Mouse (Mus musculus): ENCODE data around the gene Tspan17. TPM values are rescaled to one million over a fixed set of nuclear protein-coding genes. Genes with fewer than 3 reads are reported as not detected.

Tspan17 gene
- polyA plus RNA-seq, 1 experiment from 2014 or later: 13.0 TPM

GRCm38 (mm10) chr13:54752656-54753055 lies 36.5 kb upstream of the Tspan17 start:
- no peak overlapping the region for H3K4me3 ChIP-seq (ENCODE audit: low read depth, low read length)
- no peaks in the 10 kb centered on the region for H3K36me3 ChIP-seq (ENCODE audit: control insufficient read depth, insufficient read depth, low read length)
- DNase-seq (ENCODE audit: low spot score) (no peak), ATAC-seq (ENCODE audit: low read depth) (no peak)
- H3K9ac ChIP-seq (ENCODE audit: low read depth, low read length): no peak overlapping the region
- no peak overlapping the region for H3K27ac ChIP-seq (replicated peaks; ENCODE audit: low read depth, low read length)
- no peaks in the 10 kb centered on the region for H3K9me3 ChIP-seq (ENCODE audit: control insufficient read depth, low read length)
- H3K4me1 ChIP-seq (ENCODE audit: control insufficient read depth, insufficient read depth, low read length): peaks cover 12% of the 10 kb centered on the region
- 65% methylated on average over 10 of the region's 10 CpGs for WGBS
- peaks cover 40% of the 10 kb centered on the region for H3K27me3 ChIP-seq (replicated peaks; ENCODE audit: control insufficient read depth, insufficient read depth, low read length)
- no peak overlapping the region for H3K4me2 ChIP-seq (ENCODE audit: low read depth, low read length)

DNA sequence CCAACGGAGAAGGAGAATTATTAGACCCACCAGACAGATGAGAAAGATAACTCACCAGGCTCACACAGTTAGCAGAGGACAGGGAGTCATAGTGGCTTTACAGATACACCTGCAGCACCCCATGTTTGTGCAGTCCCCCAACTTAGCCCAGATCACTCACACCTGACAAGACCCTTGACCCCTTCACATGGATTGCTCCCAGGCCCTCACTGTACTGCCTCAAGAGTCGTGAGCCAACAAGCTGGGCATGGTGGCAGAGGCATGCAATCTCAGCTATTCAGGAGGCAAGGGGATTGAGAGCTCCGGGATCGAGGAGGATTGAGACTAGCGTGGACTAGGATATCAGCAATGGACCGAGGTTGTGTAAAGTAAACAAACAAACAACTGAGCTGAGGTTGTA lies 35.4 kb upstream of the Tspan17 start:
- DNase-seq (ENCODE audit: low spot score) (no peak), ATAC-seq (ENCODE audit: low read depth) (no peak)
- Histone ChIP-seq H3K4me3 (ENCODE audit: low read depth, low read length) (no peak overlapping the region), H3K4me2 (ENCODE audit: low read depth, low read length) (no peak overlapping the region), H3K9me3 (ENCODE audit: control insufficient read depth, low read length) (no peaks in the 10 kb centered on the region), H3K27me3 (replicated peaks; ENCODE audit: control insufficient read depth, insufficient read depth, low read length) (peaks cover 32% of the 10 kb centered on the region), H3K27ac (replicated peaks; ENCODE audit: low read depth, low read length) (no peak overlapping the region), H3K36me3 (ENCODE audit: control insufficient read depth, insufficient read depth, low read length) (no peaks in the 10 kb centered on the region), H3K9ac (ENCODE audit: low read depth, low read length) (no peak overlapping the region), H3K4me1 (ENCODE audit: control insufficient read depth, insufficient read depth, low read length) (peaks cover 15% of the 10 kb centered on the region)
- WGBS: 58% methylated on average over 6 of the region's 6 CpGs

GRCm38 (mm10) chr13:54754169-54755080 lies 34.8 kb upstream of the Tspan17 start:
- 47% methylated on average over 12 of the region's 12 CpGs for WGBS
- Histone ChIP-seq H3K9me3 (ENCODE audit: control insufficient read depth, low read length) (no peaks in the 10 kb centered on the region), H3K4me2 (ENCODE audit: low read depth, low read length) (no peak overlapping the region), H3K27ac (replicated peaks; ENCODE audit: low read depth, low read length) (no peak overlapping the region), H3K4me3 (ENCODE audit: low read depth, low read length) (no peak overlapping the region), H3K4me1 (ENCODE audit: control insufficient read depth, insufficient read depth, low read length) (peaks cover 13% of the 10 kb centered on the region), H3K27me3 (replicated peaks; ENCODE audit: control insufficient read depth, insufficient read depth, low read length) (peaks cover 33% of the 10 kb centered on the region), H3K9ac (ENCODE audit: low read depth, low read length) (no peak overlapping the region), H3K36me3 (ENCODE audit: control insufficient read depth, insufficient read depth, low read length) (no peaks in the 10 kb centered on the region)
- ATAC-seq (ENCODE audit: low read depth) (no peak), DNase-seq (ENCODE audit: low spot score) (no peak)

DNA sequence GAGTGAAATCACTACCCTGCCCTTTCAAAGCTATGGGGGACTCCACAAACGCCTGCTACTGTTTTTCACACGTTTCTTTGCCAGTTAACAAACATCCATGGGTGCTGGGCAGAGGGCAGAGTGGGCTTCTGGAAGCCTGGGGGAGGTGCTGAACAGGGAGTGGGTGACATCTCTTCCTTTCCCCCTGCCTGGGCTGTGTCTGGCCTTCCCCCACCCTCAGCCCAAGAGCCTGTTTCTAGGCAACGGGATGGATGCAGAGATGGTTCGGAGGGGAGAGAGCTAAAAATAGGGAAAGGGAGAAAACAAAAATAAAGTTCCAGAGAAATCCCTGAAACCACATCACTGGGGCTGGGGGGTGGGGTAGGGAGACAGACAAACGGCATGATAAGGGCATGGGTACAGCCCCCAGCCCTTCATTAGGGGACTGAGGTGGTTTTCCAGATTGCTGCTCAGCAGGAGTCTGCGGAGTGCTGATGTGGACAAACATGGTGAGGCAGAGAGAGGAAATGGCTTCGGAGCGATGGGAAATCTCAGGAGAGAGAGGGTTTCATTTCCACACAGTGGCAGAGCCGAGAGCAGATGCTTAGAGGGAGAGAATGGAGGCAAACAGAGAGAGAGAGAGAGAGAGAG lies 33.9 kb upstream of the Tspan17 start:
- H3K4me2 ChIP-seq (ENCODE audit: low read depth, low read length): no peak overlapping the region
- H3K9me3 ChIP-seq (ENCODE audit: control insufficient read depth, low read length): no peaks in the 10 kb centered on the region
- H3K4me3 ChIP-seq (ENCODE audit: low read depth, low read length): no peak overlapping the region
- peaks cover 32% of the 10 kb centered on the region for H3K27me3 ChIP-seq (replicated peaks; ENCODE audit: control insufficient read depth, insufficient read depth, low read length)
- peaks cover 11% of the 10 kb centered on the region for H3K4me1 ChIP-seq (ENCODE audit: control insufficient read depth, insufficient read depth, low read length)
- ATAC-seq (ENCODE audit: low read depth): no peak
- WGBS: 27% methylated on average over 9 of the region's 9 CpGs
- no peak overlapping the region for H3K27ac ChIP-seq (replicated peaks; ENCODE audit: low read depth, low read length)
- no peaks in the 10 kb centered on the region for H3K36me3 ChIP-seq (ENCODE audit: control insufficient read depth, insufficient read depth, low read length)
- no peak overlapping the region for H3K9ac ChIP-seq (ENCODE audit: low read depth, low read length)
- no peak for DNase-seq (ENCODE audit: low spot score)

- H3K4me2 ChIP-seq (ENCODE audit: low read depth, low read length): no peak overlapping the region
- H3K27ac ChIP-seq (replicated peaks; ENCODE audit: low read depth, low read length): no peak overlapping the region
- DNase-seq (ENCODE audit: low spot score): no peak
- peaks cover 11% of the 10 kb centered on the region for H3K4me1 ChIP-seq (ENCODE audit: control insufficient read depth, insufficient read depth, low read length)
- no peak overlapping the region for H3K4me3 ChIP-seq (ENCODE audit: low read depth, low read length)
- ATAC-seq (ENCODE audit: low read depth): no peak
- no peak overlapping the region for H3K9ac ChIP-seq (ENCODE audit: low read depth, low read length)
- H3K27me3 ChIP-seq (replicated peaks; ENCODE audit: control insufficient read depth, insufficient read depth, low read length): peaks cover 28% of the 10 kb centered on the region
- no peaks in the 10 kb centered on the region for H3K9me3 ChIP-seq (ENCODE audit: control insufficient read depth, low read length)
- WGBS: 84% methylated on average over 8 of the region's 8 CpGs
- H3K36me3 ChIP-seq (ENCODE audit: control insufficient read depth, insufficient read depth, low read length): no peaks in the 10 kb centered on the region
Measured at GRCm38 (mm10) chr13:54756156-54756712, 32.9 kb upstream of the Tspan17 start.

GRCm38 (mm10) chr13:54757093-54757830 lies 31.9 kb upstream of the Tspan17 start:
- ATAC-seq (ENCODE audit: low read depth) (no peak), DNase-seq (ENCODE audit: low spot score) (peak; percentile 33)
- 42% methylated on average over 10 of the region's 10 CpGs for WGBS
- peak overlapping the region; percentile 68 for H3K4me2 ChIP-seq (ENCODE audit: low read depth, low read length)
- H3K27ac ChIP-seq (replicated peaks; ENCODE audit: low read depth, low read length): no peak overlapping the region; the same call in 1 of the 2 replicates
- peaks cover 11% of the 10 kb centered on the region for H3K4me1 ChIP-seq (ENCODE audit: control insufficient read depth, insufficient read depth, low read length)
- peaks cover 28% of the 10 kb centered on the region for H3K27me3 ChIP-seq (replicated peaks; ENCODE audit: control insufficient read depth, insufficient read depth, low read length)
- no peak overlapping the region for H3K9ac ChIP-seq (ENCODE audit: low read depth, low read length)
- no peaks in the 10 kb centered on the region for H3K36me3 ChIP-seq (ENCODE audit: control insufficient read depth, insufficient read depth, low read length)
- peak overlapping the region; percentile 41; the same call in 1 of the 2 replicates for H3K4me3 ChIP-seq (ENCODE audit: low read depth, low read length)
- H3K9me3 ChIP-seq (ENCODE audit: control insufficient read depth, low read length): no peaks in the 10 kb centered on the region

DNA sequence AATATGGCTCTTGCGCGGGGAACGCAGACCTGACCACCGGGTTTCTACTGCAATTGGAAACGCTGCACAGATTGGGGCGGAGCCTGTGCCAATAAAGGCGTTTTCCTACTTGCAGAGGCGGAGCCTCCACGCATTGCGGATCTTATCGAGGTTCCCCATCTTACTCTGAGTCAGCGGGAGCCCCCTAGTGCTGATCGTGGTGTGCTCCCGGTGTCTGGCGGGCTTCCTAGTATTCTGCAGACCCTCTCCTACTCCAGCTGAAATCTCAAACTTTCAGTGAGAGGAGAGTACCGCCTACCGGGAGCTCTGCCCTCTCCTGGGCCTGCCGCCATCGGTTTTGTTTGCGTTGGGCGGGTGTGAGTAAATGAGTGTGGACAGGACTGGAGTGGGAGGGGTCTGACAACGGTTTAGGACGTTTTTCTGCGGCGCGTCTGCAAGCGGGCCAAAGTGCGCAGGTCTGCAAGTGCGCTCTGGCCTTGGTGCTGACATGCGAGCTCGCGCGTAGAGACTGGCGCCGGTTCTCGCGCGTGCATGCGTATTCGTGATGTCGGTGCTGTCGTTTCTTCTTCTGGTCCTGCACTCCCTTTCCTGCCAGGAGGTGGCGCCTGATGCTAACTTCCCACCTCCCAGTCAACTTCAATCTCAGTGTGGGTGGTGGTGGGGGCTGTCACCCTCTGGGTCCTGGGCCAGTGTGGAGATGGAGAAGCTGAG lies 31.0 kb upstream of the Tspan17 start:
- DNase-seq (ENCODE audit: low spot score): peak; percentile 97
- Histone ChIP-seq H3K9ac (ENCODE audit: low read depth, low read length) (no peak overlapping the region), H3K36me3 (ENCODE audit: control insufficient read depth, insufficient read depth, low read length) (no peaks in the 10 kb centered on the region), H3K27ac (replicated peaks; ENCODE audit: low read depth, low read length) (no peak overlapping the region; the same call in 1 of the 2 replicates), H3K4me1 (ENCODE audit: control insufficient read depth, insufficient read depth, low read length) (peaks cover 11% of the 10 kb centered on the region), H3K27me3 (replicated peaks; ENCODE audit: control insufficient read depth, insufficient read depth, low read length) (peaks cover 35% of the 10 kb centered on the region), H3K4me2 (ENCODE audit: low read depth, low read length) (peak overlapping the region; percentile 68), H3K9me3 (ENCODE audit: control insufficient read depth, low read length) (no peaks in the 10 kb centered on the region), H3K4me3 (ENCODE audit: low read depth, low read length) (peak overlapping the region; percentile 41)
- ATAC-seq (ENCODE audit: low read depth): peak; percentile 90
- 0% methylated on average over 43 of the region's 43 CpGs for WGBS

Measured in embryonic facial prominence, embryonic 14.5 days (tissue).